Mouse (Mus musculus) G1E (cell line): ENCODE measurements around the gene Zfp148.

ENCODE experiments used
- CTCF ChIP-seq: IDR thresholded peaks from 2 replicates; pipeline ENCODE4 v1.5.1; 2012; ENCODE audit warnings: low read depth, low read length, inconsistent platforms, mixed read lengths
- GATA1 ChIP-seq: IDR thresholded peaks from 2 replicates; pipeline ENCODE4 v1.6.1; 2012; ENCODE audit warnings: borderline replicate concordance, low read length, inconsistent platforms, mixed read lengths
- GATA2 ChIP-seq: IDR thresholded peaks from 2 replicates; pipeline ENCODE4 v1.6.1; 2012; ENCODE audit warnings: low read depth, low read length, inconsistent platforms, borderline replicate concordance
- POLR2AphosphoS5 ChIP-seq: IDR thresholded peaks from 2 replicates; pipeline ENCODE4 v1.6.1; 2012; ENCODE audit warnings: low read depth, low read length, inconsistent platforms; ENCODE audit not compliant: insufficient replicate concordance
- TAL1 ChIP-seq: conservative IDR thresholded peaks from 2 replicates; pipeline ENCODE4 v1.6.1; 2012; ENCODE audit warnings: low read depth, low read length, inconsistent platforms, mixed read lengths

GRCm38 (mm10) chr16:33467451-33467850 is 86.8 kb downstream of the Zfp148 start:
- no peak for TF ChIP-seq CTCF
- TF ChIP-seq GATA2 = no peak
- no peak for TF ChIP-seq GATA1
- no peak for TF ChIP-seq TAL1
- TF ChIP-seq POLR2AphosphoS5 = no peak
